Mouse (Mus musculus) brain, embryonic 14.5 days (tissue): Measurements from ENCODE around the gene Cblc. TPM values are rescaled to one million over a fixed set of nuclear protein-coding genes. Genes with fewer than 3 reads are reported as not detected.
"Not testable (repeated sequence)": the region's sequence is repeated elsewhere in the genome, so short reads cannot be mapped to it uniquely, and the experiment has no call there.

Experiments
- DNase-seq: peaks from one replicate; pipeline ENCODE4 v3.0.0-alpha.2; 2011; ENCODE audit warnings: low read depth
- CTCF ChIP-seq: fragments of 200-500 bp; IDR thresholded peaks from 2 replicates; pipeline ENCODE4 v1.5.1; 2012; ENCODE audit warnings: inconsistent platforms, mild to moderate bottlenecking, moderate library complexity, borderline replicate concordance; ENCODE audit not compliant: insufficient read depth, insufficient read length; ENCODE audit errors: extremely low read depth
- POLR2A ChIP-seq: fragments of 200-500 bp; IDR thresholded peaks from 2 replicates; pipeline ENCODE4 v1.6.1; 2012; ENCODE audit warnings: mild to moderate bottlenecking, inconsistent platforms, borderline replicate concordance; ENCODE audit not compliant: poor library complexity, insufficient read depth, insufficient read length, severe bottlenecking; ENCODE audit errors: extremely low read depth
- polyA plus RNA-seq: library from polyadenylated mRNA; depleted of rRNA; stranded (reverse); fragments of >200 nt; gene quantifications from 2 replicates; pipeline ENCODE4 v1.2.3, GENCODE M21; 2012

Gene Cblc
- polyA plus RNA-seq, 1 experiment = 0.33 TPM

DNA sequence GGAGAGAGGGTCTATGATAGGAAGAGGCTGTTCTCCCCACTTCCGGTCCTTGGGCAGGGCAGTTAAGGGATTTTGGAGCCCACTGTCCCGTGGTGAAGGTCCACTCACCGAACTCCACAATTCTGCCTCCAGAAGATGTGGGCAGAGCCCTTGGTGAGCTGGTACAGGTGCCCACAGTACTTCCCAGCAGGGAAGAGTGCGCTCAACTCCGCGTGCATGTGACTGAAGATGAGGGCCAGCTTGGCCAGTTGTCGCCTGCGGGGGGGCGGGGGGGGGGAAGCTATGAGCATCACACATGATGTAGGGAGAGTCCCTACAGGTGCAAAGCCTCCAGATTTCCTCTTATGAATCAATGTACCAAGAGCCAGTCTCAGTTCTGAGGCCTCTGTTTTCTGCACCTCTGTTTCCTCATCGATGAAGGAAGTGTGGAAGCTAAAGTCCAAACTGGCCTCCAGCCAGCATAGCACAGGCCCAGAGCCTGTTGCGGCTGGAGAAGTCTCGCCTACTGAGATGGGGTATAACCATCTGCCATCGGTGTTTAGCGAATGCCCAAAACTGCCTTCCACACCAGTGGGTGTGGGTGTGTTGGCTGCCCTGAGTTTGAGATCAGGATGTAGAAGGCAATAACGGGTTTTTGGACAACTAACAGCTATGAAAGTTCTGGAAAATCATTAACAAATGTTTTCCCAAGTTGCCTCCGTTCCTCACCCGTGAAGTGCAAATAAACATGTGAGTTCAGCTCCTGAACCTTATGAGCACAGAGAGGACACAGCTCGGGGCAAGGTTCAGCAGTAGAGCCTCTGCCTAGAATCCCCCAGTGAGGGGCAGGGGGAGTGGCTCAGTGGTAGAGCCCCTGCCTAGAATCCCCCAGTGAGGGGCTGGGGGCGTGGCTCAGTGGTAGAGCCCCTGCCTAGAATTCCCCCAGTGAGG lies 3.6 kb downstream of the Cblc start:
- DNase-seq = no peak
- TF ChIP-seq CTCF (no peak), POLR2A (no peak)

DNA sequence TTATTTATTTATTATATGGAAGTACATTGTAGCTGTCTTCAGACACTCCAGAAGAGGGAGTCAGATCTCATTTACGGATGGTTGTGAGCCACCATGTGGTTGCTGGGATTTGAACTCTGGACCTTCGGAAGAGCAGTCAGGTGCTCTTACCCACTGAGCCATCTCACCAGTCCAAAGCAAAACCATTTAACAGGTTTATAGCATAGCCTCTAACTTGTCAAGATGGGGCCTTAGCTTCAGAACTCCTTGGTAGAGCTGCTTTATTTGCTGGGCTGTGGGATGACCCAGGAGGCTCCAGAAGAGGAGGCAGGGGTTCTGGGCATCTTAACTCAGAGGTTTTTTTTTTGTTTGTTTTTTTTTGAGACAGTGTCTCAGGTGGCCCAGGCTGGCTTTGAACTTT lies 5.1 kb downstream of the Cblc start:
- not testable (repeated sequence) for DNase-seq

DNA sequence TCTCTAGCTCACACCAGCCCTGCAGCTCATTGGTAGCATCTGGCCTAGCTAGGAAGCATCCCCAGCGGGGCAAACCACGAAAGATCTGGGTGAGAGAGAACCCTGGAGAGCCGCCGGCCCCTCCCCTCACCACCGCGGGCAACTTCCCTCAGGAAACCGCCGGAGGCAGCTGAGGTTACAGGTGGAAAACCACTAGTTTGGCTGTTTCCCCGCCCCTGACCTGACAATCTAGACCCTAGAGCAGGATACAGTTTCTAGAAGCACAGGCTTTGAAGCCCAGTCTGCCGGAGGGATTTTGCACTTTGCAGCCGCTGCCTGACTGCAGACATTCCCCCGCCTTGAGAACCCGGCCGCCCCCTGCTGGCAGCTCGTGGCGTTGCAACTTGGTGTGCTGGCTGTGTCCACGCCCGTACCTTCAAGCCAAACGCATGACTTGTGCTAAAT lies 6.7 kb downstream of the Cblc start:
- TF ChIP-seq POLR2A = no peak
- peak; percentile 96 for TF ChIP-seq CTCF
- peak; percentile 89 for DNase-seq

DNA sequence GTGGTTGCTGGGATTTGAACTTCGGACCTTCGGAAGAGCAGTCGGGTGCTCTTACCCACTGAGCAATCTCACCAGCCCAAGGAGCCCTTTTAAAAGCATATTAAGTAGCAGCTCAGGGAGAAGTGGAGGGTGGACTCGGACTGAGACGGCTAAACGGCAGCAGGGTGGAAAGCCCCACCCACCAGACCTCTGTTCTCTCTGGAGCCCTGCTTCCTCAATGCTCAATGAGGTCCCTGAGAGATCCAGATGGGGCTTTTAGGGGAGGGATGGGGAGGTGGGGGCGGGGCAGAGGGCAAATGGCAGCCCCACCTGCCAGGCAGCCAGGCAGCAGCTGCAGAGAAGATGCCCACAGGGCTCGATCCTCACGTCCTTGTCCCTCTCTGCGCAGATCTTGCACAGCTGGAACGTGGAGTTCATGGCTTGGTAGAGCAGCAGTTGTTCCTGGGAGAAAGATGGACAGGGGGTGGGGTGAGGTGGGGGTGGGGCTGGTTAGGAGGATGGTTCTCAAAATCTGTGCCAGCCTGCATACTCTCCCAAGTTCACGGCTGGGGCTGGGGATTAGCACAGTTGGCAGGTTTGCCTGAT lies 10.6 kb downstream of the Cblc start:
- TF ChIP-seq CTCF = no peak
- no peak for TF ChIP-seq POLR2A
- no peak for DNase-seq

DNA sequence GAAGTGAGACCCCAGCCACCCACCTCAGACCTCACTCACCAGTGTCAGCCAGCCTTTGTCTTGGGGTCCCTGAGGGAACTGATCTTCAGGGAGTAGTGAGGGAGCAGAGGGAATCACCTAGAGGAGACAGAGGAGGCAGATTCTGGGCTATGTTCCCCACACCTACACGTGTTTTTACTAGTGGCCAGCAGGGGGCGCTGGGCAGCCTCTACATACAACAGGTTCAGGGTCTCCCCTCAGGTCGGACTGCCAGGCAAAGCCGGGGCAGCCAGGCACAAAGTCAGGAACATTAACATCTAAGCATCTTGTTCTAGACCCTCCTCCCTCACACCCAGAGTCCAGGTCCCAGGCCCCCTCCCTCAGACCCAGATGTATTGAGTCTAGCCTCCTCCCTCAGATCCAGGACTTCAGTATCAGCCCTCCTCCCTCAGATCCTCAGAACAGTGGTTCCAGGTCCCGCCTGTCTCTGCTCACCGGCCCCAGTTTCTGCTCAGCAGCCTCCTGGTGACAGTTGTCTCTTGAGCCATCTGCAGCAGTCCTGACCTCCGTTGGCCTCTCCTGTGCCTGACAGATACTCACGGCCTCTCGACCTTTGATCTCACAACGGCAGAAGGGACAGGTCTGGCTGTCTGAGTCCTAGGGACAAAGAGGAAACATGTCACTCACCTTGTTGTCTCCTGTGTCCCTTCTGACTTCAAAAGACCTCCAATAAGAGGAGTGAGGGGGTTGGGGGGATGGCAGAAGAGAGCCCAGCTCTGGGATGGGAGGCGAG lies 11.7 kb downstream of the Cblc start:
- no peak for DNase-seq
- no peak for TF ChIP-seq POLR2A
- peak; percentile 34; the same call in 1 of the 2 replicates for TF ChIP-seq CTCF

DNA sequence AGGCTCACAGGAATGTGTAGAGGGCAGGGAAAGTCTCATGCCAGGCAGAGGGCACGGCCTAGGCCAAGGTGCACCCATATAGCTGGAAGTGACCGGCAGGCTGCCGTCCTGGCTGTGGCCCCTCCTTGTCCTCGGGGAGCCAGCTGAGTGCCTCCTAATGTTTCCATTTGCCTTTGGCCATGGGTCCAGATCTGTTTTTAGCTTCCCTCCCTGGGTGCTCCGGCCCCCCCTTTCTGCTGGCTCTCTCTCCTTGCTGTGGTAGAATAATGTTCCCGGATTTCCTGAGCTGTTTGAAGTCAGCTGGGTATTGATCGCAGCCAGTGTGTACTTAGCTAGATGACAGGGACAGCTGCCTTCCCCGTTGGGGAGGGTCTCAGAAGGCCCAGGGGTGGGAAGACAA lies 13.0 kb downstream of the Cblc start:
- no peak for TF ChIP-seq CTCF
- TF ChIP-seq POLR2A = no peak
- no peak for DNase-seq

DNA sequence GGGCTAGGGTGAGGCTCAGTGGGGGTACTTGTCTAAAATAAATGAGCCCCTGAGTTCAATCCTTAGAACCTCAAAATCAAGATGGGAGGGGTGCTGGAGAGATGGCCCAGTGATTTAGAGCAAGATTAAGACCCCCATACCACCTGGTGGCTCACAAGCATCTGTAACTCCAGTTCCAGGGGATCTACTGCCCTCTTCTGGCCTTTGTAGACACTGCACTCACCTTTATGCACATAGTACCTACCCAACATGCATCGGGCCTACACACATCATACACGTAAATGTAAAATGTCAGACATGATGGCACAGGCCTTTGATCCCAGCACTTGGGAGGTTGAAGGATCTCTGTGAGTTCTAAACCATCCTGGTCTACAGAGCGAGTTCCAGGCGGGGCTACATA lies 14.0 kb downstream of the Cblc start:
- TF ChIP-seq POLR2A (no peak), CTCF (peak; percentile 27; the same call in 1 of the 2 replicates)
- DNase-seq = no peak

DNA sequence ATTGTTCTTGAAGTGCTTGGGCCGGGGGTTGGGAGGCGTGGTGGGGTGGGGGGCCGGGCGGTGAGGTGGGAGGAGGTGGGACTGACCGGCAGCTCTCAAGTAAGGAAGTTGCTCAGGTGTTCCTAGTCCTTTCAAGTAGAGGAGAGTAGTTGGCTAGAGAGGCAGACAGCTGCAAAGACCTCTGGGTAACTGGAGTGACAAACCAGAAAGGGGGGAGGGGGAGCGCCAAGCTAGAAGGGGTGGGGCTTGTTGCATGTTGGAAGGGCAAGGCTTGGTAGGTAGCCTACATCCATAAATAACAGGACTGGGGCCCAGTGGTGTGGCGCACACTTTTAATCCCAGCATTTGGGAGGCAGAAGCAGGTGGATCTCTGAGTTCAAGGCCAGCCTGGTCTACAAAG lies 14.9 kb downstream of the Cblc start:
- TF ChIP-seq CTCF (no peak), POLR2A (no peak)
- DNase-seq = no peak

DNA sequence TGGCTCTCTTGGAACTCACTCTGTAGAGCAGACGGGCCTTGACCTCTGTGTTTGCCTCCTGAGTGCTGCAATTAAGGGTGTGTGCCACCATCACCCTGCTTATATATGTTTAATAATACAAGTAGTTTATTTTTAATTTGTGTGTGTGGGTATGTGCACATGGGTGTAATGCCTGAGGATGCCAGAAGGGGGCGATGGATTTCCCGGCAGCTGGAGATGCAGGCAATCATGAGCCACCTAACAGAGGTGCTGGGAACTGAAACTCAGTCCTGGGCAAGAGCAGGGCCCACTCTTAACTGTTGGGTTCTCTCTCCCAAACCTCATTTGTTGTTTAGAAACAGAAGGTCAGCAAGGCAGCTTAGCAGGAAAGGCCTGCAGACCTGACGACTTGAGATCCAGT lies 16.7 kb downstream of the Cblc start:
- TF ChIP-seq POLR2A (no peak), CTCF (peak; percentile 25; the same call in 1 of the 2 replicates)
- DNase-seq = no peak

DNA sequence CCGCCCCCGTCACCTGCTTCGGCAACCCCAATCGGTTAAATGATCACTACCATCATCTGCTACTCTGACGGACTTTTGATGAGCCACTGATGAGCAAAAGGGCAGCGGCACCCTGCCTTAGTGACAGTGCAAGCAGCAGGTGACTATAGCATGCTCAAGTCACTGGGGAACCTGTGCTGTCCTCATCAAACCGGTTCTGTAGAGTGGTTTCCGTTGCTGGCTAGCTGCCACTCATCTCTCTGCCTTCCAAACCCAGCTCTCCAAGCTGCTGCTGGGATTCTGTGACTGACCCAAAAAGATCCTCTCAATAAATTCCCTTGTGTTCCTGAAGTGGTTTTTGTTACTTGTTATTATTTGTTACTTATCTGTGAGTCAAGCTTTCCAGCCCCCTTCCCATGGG lies 18.0 kb downstream of the Cblc start:
- no peak for TF ChIP-seq CTCF
- TF ChIP-seq POLR2A = no peak
- DNase-seq = no peak

DNA sequence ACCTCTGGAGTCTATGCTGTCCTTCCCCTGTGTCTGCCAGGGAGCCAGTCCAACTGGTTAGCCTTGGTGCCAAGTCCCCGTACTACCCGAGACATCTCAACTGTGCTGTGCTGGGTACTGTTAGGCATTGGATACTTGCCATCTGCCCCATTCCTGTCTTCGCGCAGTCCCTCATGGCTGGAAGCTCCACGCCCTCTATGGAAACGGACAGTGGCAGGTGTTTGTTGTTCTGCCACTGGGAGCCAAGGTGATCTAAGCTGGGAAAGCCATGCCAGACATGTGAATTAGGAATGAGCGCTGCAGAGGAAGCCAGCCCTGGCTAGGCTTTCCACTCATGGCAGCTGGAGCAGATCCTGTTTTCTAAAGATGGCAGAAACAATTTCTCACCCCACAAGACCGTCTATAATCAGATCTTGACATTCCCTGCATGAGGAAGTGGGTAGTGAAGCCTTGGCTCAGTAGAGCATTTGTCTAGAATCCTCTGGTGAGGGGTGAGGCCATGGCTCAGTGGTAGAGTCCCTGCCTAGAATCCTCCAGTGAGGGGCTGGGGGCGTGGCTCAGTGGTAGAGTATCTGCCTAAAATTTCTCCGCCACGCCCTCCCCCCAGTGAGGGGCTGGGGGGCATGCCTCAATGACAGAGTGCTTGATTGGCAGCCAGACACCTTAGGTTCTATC lies 19.4 kb downstream of the Cblc start:
- TF ChIP-seq CTCF = no peak
- no peak for TF ChIP-seq POLR2A
- DNase-seq = peak; percentile 13
